Mouse (Mus musculus) effector memory CD4-positive, alpha-beta T cell, adult 5 months (primary cell): Measurements from ENCODE around the gene Krtap19-3. TPM values are rescaled to one million over a fixed set of nuclear protein-coding genes. Genes with fewer than 3 reads are reported as not detected.

ENCODE experiments used
- polyA plus RNA-seq: library from polyadenylated mRNA; unstranded; fragments of 100-300 nt; shearing (Covaris generic); gene quantifications from one replicate; pipeline ENCODE4 v1.2.1, GENCODE M21; 2017

Krtap19-3 gene
- polyA plus RNA-seq, result not detected

DNA sequence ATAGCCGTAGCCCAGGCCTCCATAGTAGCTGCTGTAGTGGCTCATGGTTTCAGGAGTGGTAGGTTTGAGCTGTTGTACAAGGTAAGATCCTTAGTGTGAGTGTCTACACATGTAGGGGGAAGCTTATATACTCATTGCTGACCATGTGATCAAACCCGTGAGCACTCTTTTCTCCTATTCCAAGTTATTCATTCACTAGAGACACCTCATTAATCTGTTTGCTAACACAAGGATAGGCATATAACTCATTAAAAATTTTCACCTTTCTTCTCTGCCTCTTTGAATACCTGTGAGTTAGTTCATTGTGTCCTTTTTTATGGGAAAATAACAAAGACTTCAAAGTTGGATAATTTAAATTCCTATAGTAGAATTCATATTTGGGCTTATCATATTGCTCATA lies at the start of gene Krtap19-3:
Gene Krtap19-3 (minus strand): TSS at position 101 of the 400 bp plus-strand sequence.

DNA sequence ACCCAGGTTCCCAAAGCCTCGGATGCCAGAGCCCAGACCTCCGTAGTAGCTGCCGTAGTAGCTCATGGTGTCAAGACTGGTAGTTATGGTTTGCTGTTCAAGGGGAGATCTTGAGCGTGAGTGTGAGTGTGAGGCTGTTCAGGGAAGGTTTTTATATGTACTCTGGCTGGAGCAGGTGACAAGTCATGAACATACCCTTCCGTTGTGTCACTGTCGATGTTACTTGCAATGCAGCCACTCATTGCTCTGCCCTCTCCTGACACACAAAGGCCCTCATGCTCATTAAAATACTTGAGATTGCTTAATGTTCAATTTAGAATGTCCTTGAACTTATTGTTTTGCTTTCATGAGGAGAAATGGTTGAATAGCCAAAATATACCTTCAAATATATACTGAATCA lies 18.5 kb upstream of the Krtap19-3 start, which contains the start of gene Krtap19-5:
Gene Krtap19-5 (minus strand): TSS at position 101 of the 400 bp plus-strand sequence.

DNA sequence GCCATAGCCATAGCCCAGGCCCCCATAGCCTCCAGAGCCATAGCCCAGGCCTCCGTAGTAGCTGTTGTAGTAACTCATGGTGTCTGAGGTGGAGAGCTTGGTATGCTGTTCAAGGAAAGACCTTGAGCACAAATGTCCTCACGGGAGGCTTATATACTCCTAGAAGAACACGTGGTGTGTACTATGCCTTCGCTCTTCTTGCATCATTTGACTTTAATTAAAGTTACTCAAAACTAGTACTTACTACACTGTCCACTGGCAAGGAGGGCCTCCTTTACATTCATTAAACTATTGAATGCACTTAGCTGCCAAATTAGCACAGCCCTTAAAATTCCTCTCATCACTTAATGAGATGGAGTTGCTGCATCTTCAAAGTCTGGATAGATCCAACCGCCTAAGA lies 7.2 kb upstream of the Krtap19-3 start, which contains the start of gene Krtap19-4:
Gene Krtap19-4 (minus strand): TSS at position 101 of the 400 bp plus-strand sequence.

DNA sequence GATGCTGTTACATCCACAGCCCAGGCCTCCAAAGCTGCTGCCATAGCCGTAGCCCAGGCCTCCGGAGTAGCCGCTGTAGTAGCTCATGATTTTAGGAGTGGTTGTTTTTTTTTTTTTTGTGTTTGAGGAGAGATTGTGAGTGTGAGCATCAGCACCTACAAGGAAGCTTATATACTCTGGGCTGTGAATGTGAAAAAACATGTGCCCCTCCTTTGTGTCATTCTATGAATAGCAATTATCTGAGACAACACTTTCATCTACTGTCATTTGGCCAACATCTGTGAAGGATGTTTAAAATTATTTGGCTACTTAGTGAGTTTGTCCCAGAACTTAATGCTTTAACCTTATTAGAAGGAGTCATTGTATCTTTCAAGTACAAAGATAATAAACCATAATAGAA lies 3.7 kb downstream of the Krtap19-3 start, which contains the start of gene Krtap19-2:
Gene Krtap19-2 (minus strand): TSS at position 101 of the 400 bp plus-strand sequence.

DNA sequence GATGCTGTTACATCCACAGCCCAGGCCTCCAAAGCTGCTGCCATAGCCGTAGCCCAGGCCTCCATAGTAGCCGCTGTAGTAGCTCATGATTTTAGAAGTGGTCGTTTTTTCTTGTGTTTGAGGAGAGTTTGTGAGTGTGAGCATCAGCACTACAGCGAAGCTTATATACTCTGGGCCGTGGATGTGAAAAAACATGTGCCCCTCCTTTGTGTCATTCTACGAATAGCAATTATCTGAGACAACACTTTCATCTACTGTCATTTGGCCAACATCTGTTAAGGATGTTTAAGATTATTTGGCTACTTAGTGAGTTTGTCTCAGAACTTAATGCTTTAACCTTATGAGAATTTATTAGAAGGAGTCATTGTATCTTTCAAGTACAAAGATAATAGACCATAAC lies 8.5 kb downstream of the Krtap19-3 start, which contains the start of gene Krtap19-1:
Gene Krtap19-1 (minus strand): TSS at position 101 of the 400 bp plus-strand sequence.

Other genes starting within 250 kb of the Krtap19-3 start
- gene Krtap26-1, start 230.2 kb downstream of the Krtap19-3 start, polyA plus RNA-seq, result not detected
- gene Krtap27-1, start 206.4 kb downstream of the Krtap19-3 start, polyA plus RNA-seq, result not detected
- gene 2310061N02Rik, start 170.1 kb downstream of the Krtap19-3 start, polyA plus RNA-seq, result not detected
- not detected for gene Krtap13-1, start 149.2 kb downstream of the Krtap19-3 start, polyA plus RNA-seq
- not detected for gene Krtap13, start 126.4 kb downstream of the Krtap19-3 start, polyA plus RNA-seq
- not detected for gene 2310034C09Rik, start 119.2 kb downstream of the Krtap19-3 start, polyA plus RNA-seq
- not detected for gene 2310057N15Rik, start 103.8 kb downstream of the Krtap19-3 start, polyA plus RNA-seq
- gene Gm5965, start 100.1 kb downstream of the Krtap19-3 start, polyA plus RNA-seq, result not detected
- not detected for gene Gm20741, start 65.8 kb downstream of the Krtap19-3 start, polyA plus RNA-seq
- not detected for gene Krtap15, start 57.8 kb downstream of the Krtap19-3 start, polyA plus RNA-seq
- gene Krtap14, start 51.9 kb downstream of the Krtap19-3 start, polyA plus RNA-seq, result not detected
- not detected for gene Krtap19-1, start 8.6 kb downstream of the Krtap19-3 start, polyA plus RNA-seq
- gene Krtap19-2, start 3.8 kb downstream of the Krtap19-3 start, polyA plus RNA-seq, result not detected
- not detected for gene Krtap19-4, start 7.1 kb upstream of the Krtap19-3 start, polyA plus RNA-seq
- not detected for gene Krtap19-5, start 18.4 kb upstream of the Krtap19-3 start, polyA plus RNA-seq
- not detected for gene Krtap19-9b, start 54.2 kb upstream of the Krtap19-3 start, polyA plus RNA-seq
- gene Krtap16-3, start 84.8 kb upstream of the Krtap19-3 start, polyA plus RNA-seq, result not detected
- gene Krtap22-2, start 132.7 kb upstream of the Krtap19-3 start, polyA plus RNA-seq, result not detected
- not detected for gene Gm10229, start 137.2 kb upstream of the Krtap19-3 start, polyA plus RNA-seq
- gene Krtap6-1, start 153.7 kb upstream of the Krtap19-3 start, polyA plus RNA-seq, result not detected
- not detected for gene Gm10228, start 163.4 kb upstream of the Krtap19-3 start, polyA plus RNA-seq
- gene Krtap6-5, start 169.8 kb upstream of the Krtap19-3 start, polyA plus RNA-seq, result not detected
- not detected for gene 1110025L11Rik, start 186.0 kb upstream of the Krtap19-3 start, polyA plus RNA-seq
- gene Krtap6-3, start 206.0 kb upstream of the Krtap19-3 start, polyA plus RNA-seq, result not detected